Mouse (Mus musculus): ENCODE data around the gene Vat1l. TPM values are rescaled to one million over a fixed set of nuclear protein-coding genes. Genes with fewer than 3 reads are reported as not detected.

Gene Vat1l
- total RNA-seq, 2 experiments from 2014 or later = 39.2 to 49.9 TPM

GRCm38 (mm10) chr8:114363167-114363566 lies 157.8 kb downstream of the Vat1l start:
- peak; percentile 17 for TF ChIP-seq CTCF (IDR thresholded peaks at IDR 0.05)
- no peak overlapping the region for H3K27ac ChIP-seq
- intact Hi-C loops (cut with DNase I) = no loop called here
- no peak for DNase-seq (ENCODE audit: extremely low spot score in 1 of 2, low spot score in 2 of 2)
- H3K4me3 ChIP-seq = no peak overlapping the region

GRCm38 (mm10) chr8:114363656-114364055 lies 158.2 kb downstream of the Vat1l start:
- Histone ChIP-seq H3K4me3 (no peak overlapping the region), H3K27ac (no peak overlapping the region)
- TF ChIP-seq CTCF (IDR thresholded peaks at IDR 0.05) = no peak
- DNase-seq (ENCODE audit: extremely low spot score in 1 of 2, low spot score in 2 of 2) = no peak
- intact Hi-C loops (cut with DNase I) = no loop called here

- Histone ChIP-seq H3K4me3 (peak overlapping the region; percentile 36), H3K27ac (no peak overlapping the region)
- intact Hi-C loops (cut with DNase I) = loop anchor here (1.0 to 5.0 kb wide), 3 partner anchors 162 to 705 kb away; partner anchors contain the start of gene Vat1l
- TF ChIP-seq CTCF (IDR thresholded peaks at IDR 0.05) = peak; percentile 81
- DNase-seq (ENCODE audit: extremely low spot score in 1 of 2, low spot score in 2 of 2) = peak; percentile 81 to 82
These were observed 163.9 kb downstream of the Vat1l start for GRCm38 (mm10) chr8:114369038-114369976.

- no peak for DNase-seq (ENCODE audit: extremely low spot score in 1 of 2, low spot score in 2 of 2)
- H3K4me3 ChIP-seq = no peak overlapping the region
- intact Hi-C loops (cut with DNase I) = no loop called here
- H3K27ac ChIP-seq = no peak overlapping the region
- TF ChIP-seq CTCF (IDR thresholded peaks at IDR 0.05) = no peak
These were observed 169.0 kb downstream of the Vat1l start for GRCm38 (mm10) chr8:114374390-114374789.

DNA sequence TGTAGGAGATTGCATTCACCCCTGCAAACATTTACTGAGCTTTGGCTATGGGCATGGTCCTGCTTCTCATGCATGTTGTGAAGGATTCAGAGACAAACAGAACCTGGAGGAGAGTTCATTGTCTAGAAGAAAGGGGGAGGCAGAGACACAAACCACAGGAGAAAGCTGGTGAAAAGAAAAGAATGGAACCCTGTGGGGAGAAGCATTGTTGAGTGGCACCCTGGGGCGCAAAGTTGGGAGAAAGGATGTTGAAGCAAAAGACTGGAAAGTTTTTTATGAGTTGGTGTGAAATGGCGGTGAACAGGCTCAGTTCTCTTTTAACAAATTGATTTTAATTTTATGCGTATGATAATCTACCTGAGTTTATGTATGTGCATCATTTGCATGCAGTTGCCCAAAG lies 178.8 kb downstream of the Vat1l start:
- no peak for DNase-seq (ENCODE audit: extremely low spot score in 1 of 2, low spot score in 2 of 2)
- intact Hi-C loops (cut with DNase I) = loop anchor here (10.0 kb wide), 1 partner anchor 509 kb away; no protein-coding TSS in a partner anchor
- TF ChIP-seq CTCF (IDR thresholded peaks at IDR 0.05) = no peak
- H3K27ac ChIP-seq = no peak overlapping the region
- no peak overlapping the region for H3K4me3 ChIP-seq

GRCm38 (mm10) chr8:114387494-114387893 lies 182.1 kb downstream of the Vat1l start:
- TF ChIP-seq CTCF (IDR thresholded peaks at IDR 0.05) = no peak
- Histone ChIP-seq H3K4me3 (no peak overlapping the region), H3K27ac (no peak overlapping the region)
- DNase-seq (ENCODE audit: extremely low spot score in 1 of 2, low spot score in 2 of 2) = no peak
- intact Hi-C loops (cut with DNase I) = loop anchor here (10.0 kb wide), 1 partner anchor 513 kb away; no protein-coding TSS in a partner anchor

- Histone ChIP-seq H3K4me3 (no peak overlapping the region), H3K27ac (no peak overlapping the region)
- no peak for DNase-seq (ENCODE audit: extremely low spot score in 1 of 2, low spot score in 2 of 2)
- peak; percentile 62 for TF ChIP-seq CTCF (IDR thresholded peaks at IDR 0.05)
- intact Hi-C loops (cut with DNase I) = no loop called here
These were observed 185.2 kb downstream of the Vat1l start for GRCm38 (mm10) chr8:114390465-114391254.

- DNase-seq (ENCODE audit: extremely low spot score in 1 of 2, low spot score in 2 of 2) = no peak
- Histone ChIP-seq H3K27ac (no peak overlapping the region), H3K4me3 (no peak overlapping the region)
- intact Hi-C loops (cut with DNase I) = no loop called here
- TF ChIP-seq CTCF (IDR thresholded peaks at IDR 0.05) = no peak
These were observed 192.9 kb downstream of the Vat1l start for GRCm38 (mm10) chr8:114398326-114398725.

GRCm38 (mm10) chr8:114399273-114399672 lies 193.9 kb downstream of the Vat1l start:
- Histone ChIP-seq H3K27ac (no peak overlapping the region), H3K4me3 (no peak overlapping the region)
- TF ChIP-seq CTCF (IDR thresholded peaks at IDR 0.05) = no peak
- DNase-seq (ENCODE audit: extremely low spot score in 1 of 2, low spot score in 2 of 2) = no peak
- intact Hi-C loops (cut with DNase I) = no loop called here

DNA sequence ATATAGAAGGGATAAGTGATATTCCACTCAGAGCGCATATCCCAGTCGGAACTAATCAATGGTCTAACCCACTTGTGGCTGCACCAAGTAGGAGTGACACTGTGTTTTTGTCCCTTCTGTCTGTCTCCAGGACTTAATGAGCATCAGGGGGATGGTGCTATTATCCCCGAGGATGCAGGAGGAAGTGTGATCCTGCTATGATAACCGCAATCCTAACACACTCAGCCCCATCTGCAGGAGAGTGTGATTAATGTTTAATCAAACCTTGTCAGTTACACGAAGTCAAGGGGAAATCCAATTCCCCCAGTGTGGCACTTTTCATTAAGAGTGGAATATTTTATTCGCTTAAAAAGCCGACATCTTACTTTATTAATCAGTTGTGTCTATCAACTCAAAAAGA lies 196.3 kb downstream of the Vat1l start:
- DNase-seq (ENCODE audit: extremely low spot score in 1 of 2, low spot score in 2 of 2) = no peak
- intact Hi-C loops (cut with DNase I) = no loop called here
- TF ChIP-seq CTCF (IDR thresholded peaks at IDR 0.05) = no peak
- H3K27ac ChIP-seq = no peak overlapping the region
- H3K4me3 ChIP-seq = no peak overlapping the region

GRCm38 (mm10) chr8:114411421-114411820 lies 206.0 kb downstream of the Vat1l start:
- no peak for TF ChIP-seq CTCF (IDR thresholded peaks at IDR 0.05)
- H3K4me3 ChIP-seq = no peak overlapping the region
- no peak for DNase-seq (ENCODE audit: extremely low spot score in 1 of 2, low spot score in 2 of 2)
- no peak overlapping the region for H3K27ac ChIP-seq
- intact Hi-C loops (cut with DNase I) = no loop called here

GRCm38 (mm10) chr8:114417786-114418185 lies 212.4 kb downstream of the Vat1l start, which contains the start of gene Clec3a:
TSS of gene Clec3a (plus strand) at chr8:114418086.
- Histone ChIP-seq H3K27ac (no peak within 1 kb of the TSS), H3K4me3 (no peak within 1 kb of the TSS)
- intact Hi-C loops (cut with DNase I) = no loop called here
- TF ChIP-seq CTCF (IDR thresholded peaks at IDR 0.05) = no peak
- DNase-seq (ENCODE audit: extremely low spot score in 1 of 2, low spot score in 2 of 2) = no peak
